Mouse (Mus musculus) layer of hippocampus, postnatal 10 days (tissue): ENCODE results near the gene Inava. TPM values are rescaled to one million over a fixed set of nuclear protein-coding genes. Genes with fewer than 3 reads are reported as not detected.
A peak's percentile ranks its signal among the peaks of the same experiment; 100 is the strongest.

Experiments used
- DNase-seq, 2 experiments: peaks; one replicate each; pipeline ENCODE4 v3.0.0; 2021; ENCODE audit warnings: low spot score in 2 of 2
- total RNA-seq, 2 experiments: library from RNA; stranded (reverse); gene quantifications; 2 replicates each; pipeline ENCODE4 v1.2.3; 2021

Gene Inava
- total RNA-seq, 2 experiments from 2014 or later: 7.6 TPM

- no peak for DNase-seq
Observed at GRCm38 (mm10) chr1:136232285-136232926, 1.7 kb downstream of the Inava start.

- no peak for DNase-seq
Observed at GRCm38 (mm10) chr1:136231596-136231995, 2.5 kb downstream of the Inava start.

GRCm38 (mm10) chr1:136230201-136230600, 3.9 kb downstream of the Inava start:
- DNase-seq: no peak

GRCm38 (mm10) chr1:136229040-136229373, 5.1 kb downstream of the Inava start:
- no peak for DNase-seq

- no peak for DNase-seq
Observed at GRCm38 (mm10) chr1:136228328-136229039, 5.6 kb downstream of the Inava start.

- DNase-seq: no peak
Observed at GRCm38 (mm10) chr1:136227870-136228269, 6.2 kb downstream of the Inava start.

GRCm38 (mm10) chr1:136226626-136227025, 7.4 kb downstream of the Inava start:
- DNase-seq: no peak

GRCm38 (mm10) chr1:136225846-136226245, 8.2 kb downstream of the Inava start:
- no peak for DNase-seq

GRCm38 (mm10) chr1:136223758-136224342, 10.2 kb downstream of the Inava start:
- DNase-seq: no peak

GRCm38 (mm10) chr1:136222386-136222785, 11.7 kb downstream of the Inava start:
- no peak for DNase-seq

- no peak for DNase-seq
Observed at GRCm38 (mm10) chr1:136220037-136220871, 13.8 kb downstream of the Inava start.

GRCm38 (mm10) chr1:136214304-136214703, 19.8 kb downstream of the Inava start:
- no peak for DNase-seq

GRCm38 (mm10) chr1:136212803-136213202, 21.3 kb downstream of the Inava start, which contains the start of gene Mroh3:
Gene Mroh3, minus strand, starts transcription at chr1:136212828.
- DNase-seq: peak; percentile 59 to 68

- DNase-seq: no peak
Observed at GRCm38 (mm10) chr1:136190033-136190432, 44.0 kb downstream of the Inava start.

- no peak for DNase-seq
Observed at GRCm38 (mm10) chr1:136179511-136180001, 54.5 kb downstream of the Inava start.

- no peak for DNase-seq
Observed at GRCm38 (mm10) chr1:136178741-136179140, 55.3 kb downstream of the Inava start.

- DNase-seq: no peak
Observed at GRCm38 (mm10) chr1:136177085-136177484, 57.0 kb downstream of the Inava start.

GRCm38 (mm10) chr1:136175183-136175582, 58.9 kb downstream of the Inava start:
- peak; percentile 64 to 67 for DNase-seq

GRCm38 (mm10) chr1:136174101-136174606, 59.9 kb downstream of the Inava start:
- DNase-seq: no peak

- DNase-seq: no peak
Observed at GRCm38 (mm10) chr1:136172696-136173095, 61.4 kb downstream of the Inava start.

- DNase-seq: peak; percentile 77 to 80
Observed at GRCm38 (mm10) chr1:136170109-136170508, 64.0 kb downstream of the Inava start.
